Mouse (Mus musculus): ENCODE measurements around the gene Tenm3. TPM values are rescaled to one million over a fixed set of nuclear protein-coding genes. Genes with fewer than 3 reads are reported as not detected.

The Tenm3 gene
- polyA plus RNA-seq, 1 experiment from 2014 or later: 18.2 TPM

GRCm38 (mm10) chr8:48228676-48229075, 615.1 kb downstream of the Tenm3 start:
- Histone ChIP-seq H3K4me1 (ENCODE audit: control insufficient read depth, insufficient read depth, low read length) (peaks cover 13% of the 10 kb centered on the region), H3K4me2 (no peak overlapping the region), H3K27ac (ENCODE audit: low read depth, low read length) (no peak overlapping the region), H3K4me3 (ENCODE audit: low read depth, low read length) (no peak overlapping the region), H3K27me3 (ENCODE audit: control insufficient read depth, insufficient read depth, low read length) (no peaks in the 10 kb centered on the region), H3K36me3 (ENCODE audit: control insufficient read depth, insufficient read depth, low read length) (peaks cover 10% of the 10 kb centered on the region), H3K9ac (ENCODE audit: low read depth, low read length) (no peak overlapping the region), H3K9me3 (replicated peaks; ENCODE audit: control insufficient read depth, low read length) (no peaks in the 10 kb centered on the region)
- 92% methylated on average over 35 of the region's 35 CpGs for WGBS (ENCODE audit: insufficient replicate concordance)
- no peak for ATAC-seq (replicated peaks; ENCODE audit: insufficient number of reproducible peaks, low FRiP score, low TSS enrichment)

DNA sequence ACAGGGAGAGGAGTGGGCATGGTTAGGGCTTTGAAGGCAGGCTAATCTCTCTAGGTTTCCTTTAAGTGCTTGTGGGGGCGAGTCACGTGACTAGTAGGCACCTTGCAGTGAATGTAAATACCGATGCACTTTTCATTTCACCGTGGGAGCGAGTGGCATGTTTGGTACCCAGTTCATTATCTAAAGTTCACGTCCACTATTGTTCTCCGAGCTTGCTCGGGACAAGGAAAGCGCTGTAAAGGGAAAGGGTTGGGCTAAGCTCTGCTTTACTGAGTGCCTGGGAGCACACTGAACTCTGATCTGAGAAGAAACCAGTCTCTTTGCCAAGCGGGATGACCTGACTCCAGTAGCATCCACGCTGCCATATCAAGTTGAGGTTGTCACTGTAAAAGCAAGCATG, 619.0 kb downstream of the Tenm3 start:
- no peak for ATAC-seq (replicated peaks; ENCODE audit: insufficient number of reproducible peaks, low FRiP score, low TSS enrichment)
- peak overlapping the region; percentile 9; the same call in 1 of the 2 replicates for H3K4me3 ChIP-seq (ENCODE audit: low read depth, low read length)
- H3K9ac ChIP-seq (ENCODE audit: low read depth, low read length): peak overlapping the region; percentile 40; the same call in 1 of the 2 replicates
- H3K9me3 ChIP-seq (replicated peaks; ENCODE audit: control insufficient read depth, low read length): no peaks in the 10 kb centered on the region
- H3K4me1 ChIP-seq (ENCODE audit: control insufficient read depth, insufficient read depth, low read length): 0 out of 2 replicates have a peak, but pooled peaks cover 3% of the 10 kb centered on the region
- no peaks in the 10 kb centered on the region for H3K27me3 ChIP-seq (ENCODE audit: control insufficient read depth, insufficient read depth, low read length)
- no peak overlapping the region for H3K27ac ChIP-seq (ENCODE audit: low read depth, low read length)
- H3K36me3 ChIP-seq (ENCODE audit: control insufficient read depth, insufficient read depth, low read length): peaks cover 10% of the 10 kb centered on the region
- 29% methylated on average over 11 of the region's 11 CpGs for WGBS (ENCODE audit: insufficient replicate concordance)
- H3K4me2 ChIP-seq: peak overlapping the region; percentile 51

GRCm38 (mm10) chr8:48222429-48222769, 621.4 kb downstream of the Tenm3 start:
- Histone ChIP-seq H3K4me1 (ENCODE audit: control insufficient read depth, insufficient read depth, low read length) (0 out of 2 replicates have a peak, but pooled peaks cover 3% of the 10 kb centered on the region), H3K9me3 (replicated peaks; ENCODE audit: control insufficient read depth, low read length) (no peaks in the 10 kb centered on the region), H3K4me3 (ENCODE audit: low read depth, low read length) (peak overlapping the region; percentile 45), H3K4me2 (peak overlapping the region; percentile 67), H3K27me3 (ENCODE audit: control insufficient read depth, insufficient read depth, low read length) (no peaks in the 10 kb centered on the region), H3K36me3 (ENCODE audit: control insufficient read depth, insufficient read depth, low read length) (no peaks in the 10 kb centered on the region), H3K27ac (ENCODE audit: low read depth, low read length) (no peak overlapping the region), H3K9ac (ENCODE audit: low read depth, low read length) (0 out of 2 replicates have a peak overlapping the region, but pooled peaks have one; percentile 1)
- ATAC-seq (replicated peaks; ENCODE audit: insufficient number of reproducible peaks, low FRiP score, low TSS enrichment): no peak
- 11% methylated on average over 11 of the region's 11 CpGs for WGBS (ENCODE audit: insufficient replicate concordance)

DNA sequence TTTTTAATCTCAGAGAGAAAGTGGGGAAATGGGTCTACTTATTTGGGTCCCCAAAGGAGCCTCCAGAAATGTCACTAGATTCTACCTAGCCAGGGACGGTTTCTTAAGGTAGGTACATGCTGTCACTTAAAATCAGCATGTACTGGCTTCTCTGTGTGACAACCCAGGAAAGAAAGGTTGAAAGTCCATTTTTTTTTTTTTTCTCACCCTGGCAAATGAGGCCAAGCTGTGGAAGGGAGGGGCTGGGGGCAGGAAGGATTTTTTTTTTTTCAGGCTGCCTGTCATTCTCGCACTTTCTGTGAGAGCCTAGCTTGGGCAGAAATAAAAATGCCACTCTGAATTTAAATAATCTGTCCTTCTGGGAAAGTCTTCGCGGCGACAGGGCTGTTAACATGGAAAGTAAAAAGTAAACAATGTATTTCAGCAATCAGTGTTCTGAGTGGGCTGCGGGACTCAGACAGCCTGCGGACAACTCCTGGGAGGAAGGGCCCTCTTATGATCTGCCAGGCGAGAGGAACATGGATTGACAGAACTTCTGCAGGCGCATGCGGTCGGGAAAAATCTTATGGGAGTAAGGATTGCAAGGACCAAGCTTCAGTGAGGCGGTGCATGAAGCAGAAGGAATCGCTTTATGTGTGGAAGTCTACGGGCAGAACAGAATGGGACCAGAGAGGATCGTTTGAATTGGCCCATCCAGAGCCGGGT, 621.9 kb downstream of the Tenm3 start:
- Histone ChIP-seq H3K4me1 (ENCODE audit: control insufficient read depth, insufficient read depth, low read length) (0 out of 2 replicates have a peak, but pooled peaks cover 3% of the 10 kb centered on the region), H3K36me3 (ENCODE audit: control insufficient read depth, insufficient read depth, low read length) (no peaks in the 10 kb centered on the region), H3K9me3 (replicated peaks; ENCODE audit: control insufficient read depth, low read length) (no peaks in the 10 kb centered on the region), H3K27me3 (ENCODE audit: control insufficient read depth, insufficient read depth, low read length) (no peaks in the 10 kb centered on the region), H3K4me2 (peak overlapping the region; percentile 67), H3K4me3 (ENCODE audit: low read depth, low read length) (peak overlapping the region; percentile 45), H3K27ac (ENCODE audit: low read depth, low read length) (no peak overlapping the region), H3K9ac (ENCODE audit: low read depth, low read length) (0 out of 2 replicates have a peak overlapping the region, but pooled peaks have one; percentile 1)
- ATAC-seq (replicated peaks; ENCODE audit: insufficient number of reproducible peaks, low FRiP score, low TSS enrichment): no peak
- 20% methylated on average over 16 of the region's 16 CpGs for WGBS (ENCODE audit: insufficient replicate concordance)

DNA sequence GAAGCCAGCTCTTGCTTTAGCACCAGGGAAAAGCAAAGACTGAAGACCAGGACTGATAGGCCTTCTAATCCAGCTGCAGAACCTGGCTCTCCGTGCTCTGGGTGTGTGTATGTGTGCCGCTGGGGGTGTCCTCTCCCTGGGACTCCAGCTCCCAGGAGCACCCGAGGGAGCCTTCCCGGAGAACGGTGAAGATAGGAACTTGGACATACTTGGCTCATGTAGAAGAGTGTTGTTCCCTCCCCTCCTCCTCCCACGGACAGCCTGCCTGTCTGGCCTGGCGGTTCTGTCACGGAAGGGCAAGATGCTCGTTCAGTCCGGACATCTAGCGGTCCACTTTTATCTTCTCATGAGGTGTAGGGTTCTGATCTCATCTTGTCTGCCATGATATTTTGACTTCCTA, 622.4 kb downstream of the Tenm3 start:
- peak overlapping the region; percentile 67; the same call in 1 of the 2 replicates for H3K4me2 ChIP-seq
- H3K27ac ChIP-seq (ENCODE audit: low read depth, low read length): no peak overlapping the region

GRCm38 (mm10) chr8:48220529-48221181, 623.1 kb downstream of the Tenm3 start:
- Histone ChIP-seq H3K9ac (ENCODE audit: low read depth, low read length) (no peak overlapping the region), H3K27me3 (ENCODE audit: control insufficient read depth, insufficient read depth, low read length) (no peaks in the 10 kb centered on the region), H3K36me3 (ENCODE audit: control insufficient read depth, insufficient read depth, low read length) (no peaks in the 10 kb centered on the region), H3K4me1 (ENCODE audit: control insufficient read depth, insufficient read depth, low read length) (0 out of 2 replicates have a peak, but pooled peaks cover 3% of the 10 kb centered on the region), H3K4me2 (no peak overlapping the region), H3K27ac (ENCODE audit: low read depth, low read length) (no peak overlapping the region), H3K9me3 (replicated peaks; ENCODE audit: control insufficient read depth, low read length) (no peaks in the 10 kb centered on the region), H3K4me3 (ENCODE audit: low read depth, low read length) (no peak overlapping the region)
- WGBS (ENCODE audit: insufficient replicate concordance): 78% methylated on average over 25 of the region's 25 CpGs
- ATAC-seq (replicated peaks; ENCODE audit: insufficient number of reproducible peaks, low FRiP score, low TSS enrichment): no peak

More for the DNA sequence above, 622.4 kb downstream of the Tenm3 start:
- H3K4me3 ChIP-seq (ENCODE audit: low read depth, low read length): no peak overlapping the region
- H3K9me3 ChIP-seq (replicated peaks; ENCODE audit: control insufficient read depth, low read length): no peaks in the 10 kb centered on the region
- no peaks in the 10 kb centered on the region for H3K36me3 ChIP-seq (ENCODE audit: control insufficient read depth, insufficient read depth, low read length)
- no peak overlapping the region for H3K9ac ChIP-seq (ENCODE audit: low read depth, low read length)
- H3K4me1 ChIP-seq (ENCODE audit: control insufficient read depth, insufficient read depth, low read length): 0 out of 2 replicates have a peak, but pooled peaks cover 3% of the 10 kb centered on the region
- WGBS (ENCODE audit: insufficient replicate concordance): 58% methylated on average over 11 of the region's 11 CpGs
- no peaks in the 10 kb centered on the region for H3K27me3 ChIP-seq (ENCODE audit: control insufficient read depth, insufficient read depth, low read length)
- no peak for ATAC-seq (replicated peaks; ENCODE audit: insufficient number of reproducible peaks, low FRiP score, low TSS enrichment)

- Histone ChIP-seq H3K4me3 (ENCODE audit: low read depth, low read length) (no peak overlapping the region), H3K4me1 (ENCODE audit: control insufficient read depth, insufficient read depth, low read length) (no peaks in the 10 kb centered on the region), H3K4me2 (no peak overlapping the region), H3K36me3 (ENCODE audit: control insufficient read depth, insufficient read depth, low read length) (no peaks in the 10 kb centered on the region), H3K9ac (ENCODE audit: low read depth, low read length) (no peak overlapping the region), H3K27me3 (ENCODE audit: control insufficient read depth, insufficient read depth, low read length) (no peaks in the 10 kb centered on the region), H3K27ac (ENCODE audit: low read depth, low read length) (no peak overlapping the region), H3K9me3 (replicated peaks; ENCODE audit: control insufficient read depth, low read length) (no peaks in the 10 kb centered on the region)
- WGBS (ENCODE audit: insufficient replicate concordance): 44% methylated on average over 9 of the region's 9 CpGs
- no peak for ATAC-seq (replicated peaks; ENCODE audit: insufficient number of reproducible peaks, low FRiP score, low TSS enrichment)
Measured at GRCm38 (mm10) chr8:48215071-48215501, 628.7 kb downstream of the Tenm3 start.

- Histone ChIP-seq H3K4me1 (ENCODE audit: control insufficient read depth, insufficient read depth, low read length) (no peaks in the 10 kb centered on the region), H3K4me2 (no peak overlapping the region), H3K27ac (ENCODE audit: low read depth, low read length) (no peak overlapping the region), H3K36me3 (ENCODE audit: control insufficient read depth, insufficient read depth, low read length) (no peaks in the 10 kb centered on the region), H3K27me3 (ENCODE audit: control insufficient read depth, insufficient read depth, low read length) (no peaks in the 10 kb centered on the region), H3K9ac (ENCODE audit: low read depth, low read length) (no peak overlapping the region), H3K9me3 (replicated peaks; ENCODE audit: control insufficient read depth, low read length) (no peaks in the 10 kb centered on the region), H3K4me3 (ENCODE audit: low read depth, low read length) (no peak overlapping the region)
- WGBS (ENCODE audit: insufficient replicate concordance): 66% methylated on average over 6 of the region's 6 CpGs
- ATAC-seq (replicated peaks; ENCODE audit: insufficient number of reproducible peaks, low FRiP score, low TSS enrichment): no peak
Measured at GRCm38 (mm10) chr8:48214386-48214785, 629.4 kb downstream of the Tenm3 start.

Data from heart, embryonic 11.5 days (tissue).